Mouse (Mus musculus): ENCODE results near the gene Eng. TPM values are rescaled to one million over a fixed set of nuclear protein-coding genes. Genes with fewer than 3 reads are reported as not detected.

Gene Eng
- polyA plus RNA-seq, 1 experiment: 11.3 TPM

DNA sequence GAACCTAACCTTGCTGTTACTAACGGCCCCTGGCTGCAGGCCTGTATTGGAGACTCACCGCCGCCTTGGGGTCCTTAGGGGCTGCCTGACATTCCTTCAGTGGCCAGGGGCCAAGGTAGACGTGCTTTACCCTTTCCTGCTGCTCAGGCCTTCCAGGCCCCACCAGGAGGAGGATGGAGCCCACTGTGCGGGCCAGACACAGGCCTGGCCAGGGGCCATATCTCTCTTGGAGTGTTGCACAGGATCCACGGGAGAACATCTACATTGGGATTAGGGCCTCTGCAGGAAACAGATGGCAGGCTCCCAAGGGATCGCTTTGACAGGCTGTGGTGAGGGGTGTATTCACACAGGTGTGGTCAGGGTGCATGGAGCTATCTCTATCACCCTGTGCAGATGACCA, 3.6 kb upstream of the Eng start:
- no peak overlapping the region for H3K27ac ChIP-seq (ENCODE audit: control insufficient read depth, insufficient read depth, low read depth, low read length, poor library complexity)
- no peak overlapping the region for H3K4me3 ChIP-seq (replicated peaks; ENCODE audit: control insufficient read depth, low read depth, low read length)
- peaks cover 1% of the 10 kb centered on the region; the same call in 1 of the 2 replicates for H3K4me1 ChIP-seq (ENCODE audit: control insufficient read depth, insufficient read depth, low read length)
- 84% methylated on average over 7 of the region's 7 CpGs for WGBS
- TF ChIP-seq CTCF (IDR thresholded peaks at IDR 0.05; ENCODE audit: control insufficient read depth, insufficient read depth, low read length): no peak
- no peak for TF ChIP-seq POLR2A (IDR thresholded peaks at IDR 0.05; ENCODE audit: borderline replicate concordance, control insufficient read depth, low read depth, low read length)

DNA sequence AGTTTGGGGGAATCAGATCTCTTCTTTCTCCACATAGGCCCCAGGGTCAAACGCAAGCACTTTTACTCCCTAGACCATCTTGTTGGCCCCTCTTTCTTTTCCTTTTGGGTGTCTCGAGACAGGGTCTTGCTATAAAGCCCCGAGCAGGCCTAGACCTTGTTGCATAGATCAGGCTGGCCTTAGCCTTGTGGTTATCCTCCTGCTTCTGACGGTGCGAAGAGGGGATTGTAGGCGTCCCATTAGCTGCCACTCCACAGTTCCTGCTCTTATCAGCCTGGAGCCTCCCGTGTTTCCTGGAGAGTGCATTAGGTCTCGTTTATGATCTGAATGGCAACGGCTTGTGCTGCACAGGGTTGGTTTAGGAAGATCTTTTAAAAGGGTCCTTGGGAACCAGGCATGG, 2.3 kb upstream of the Eng start:
- peaks cover 1% of the 10 kb centered on the region; the same call in 1 of the 2 replicates for H3K4me1 ChIP-seq (ENCODE audit: control insufficient read depth, insufficient read depth, low read length)
- WGBS: 71% methylated on average over 9 of the region's 9 CpGs
- no peak overlapping the region for H3K4me3 ChIP-seq (replicated peaks; ENCODE audit: control insufficient read depth, low read depth, low read length)
- TF ChIP-seq POLR2A (IDR thresholded peaks at IDR 0.05; ENCODE audit: borderline replicate concordance, control insufficient read depth, low read depth, low read length) (no peak), CTCF (IDR thresholded peaks at IDR 0.05; ENCODE audit: control insufficient read depth, insufficient read depth, low read length) (no peak)
- H3K27ac ChIP-seq (ENCODE audit: control insufficient read depth, insufficient read depth, low read depth, low read length, poor library complexity): no peak overlapping the region

DNA sequence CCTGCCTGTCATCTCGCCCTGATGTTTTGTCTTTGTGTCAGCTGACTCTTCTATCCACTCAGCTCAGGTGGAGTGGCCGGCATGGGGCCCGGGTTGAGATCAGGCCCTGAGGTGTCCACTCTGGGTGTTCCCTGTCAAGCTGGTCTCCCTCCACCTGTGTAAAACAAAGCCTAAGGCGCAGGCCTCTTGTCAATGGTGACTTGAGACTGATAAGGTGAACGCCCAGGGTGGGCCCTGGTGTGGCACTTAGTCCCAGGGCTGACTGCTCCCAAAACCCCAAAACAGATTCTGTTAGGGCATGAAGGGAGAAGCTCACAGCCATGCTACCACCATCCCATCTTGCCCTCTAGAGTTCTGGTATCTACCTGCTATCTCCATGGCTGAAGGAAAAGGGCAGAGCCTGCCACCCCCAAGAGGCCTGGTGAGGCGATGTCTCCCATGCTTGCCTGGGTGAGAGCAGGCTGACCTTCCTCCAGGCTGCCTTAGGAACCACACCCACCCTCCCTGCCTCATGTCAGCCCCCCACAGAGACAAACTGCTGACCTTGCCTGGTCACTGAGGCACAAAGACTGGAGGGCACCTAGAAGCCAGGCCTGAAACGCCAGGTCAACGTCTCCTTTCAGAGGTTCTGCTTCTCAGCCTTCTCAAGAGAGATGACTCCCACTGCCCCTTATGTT, 1.5 kb upstream of the Eng start:
- 65% methylated on average over 8 of the region's 8 CpGs for WGBS
- peaks cover 1% of the 10 kb centered on the region; the same call in 1 of the 2 replicates for H3K4me1 ChIP-seq (ENCODE audit: control insufficient read depth, insufficient read depth, low read length)
- no peak overlapping the region for H3K4me3 ChIP-seq (replicated peaks; ENCODE audit: control insufficient read depth, low read depth, low read length)
- TF ChIP-seq POLR2A (IDR thresholded peaks at IDR 0.05; ENCODE audit: borderline replicate concordance, control insufficient read depth, low read depth, low read length) (no peak), CTCF (IDR thresholded peaks at IDR 0.05; ENCODE audit: control insufficient read depth, insufficient read depth, low read length) (no peak)
- 0 out of 2 replicates have a peak overlapping the region, but pooled peaks have one; percentile 6 for H3K27ac ChIP-seq (ENCODE audit: control insufficient read depth, insufficient read depth, low read depth, low read length, poor library complexity)

DNA sequence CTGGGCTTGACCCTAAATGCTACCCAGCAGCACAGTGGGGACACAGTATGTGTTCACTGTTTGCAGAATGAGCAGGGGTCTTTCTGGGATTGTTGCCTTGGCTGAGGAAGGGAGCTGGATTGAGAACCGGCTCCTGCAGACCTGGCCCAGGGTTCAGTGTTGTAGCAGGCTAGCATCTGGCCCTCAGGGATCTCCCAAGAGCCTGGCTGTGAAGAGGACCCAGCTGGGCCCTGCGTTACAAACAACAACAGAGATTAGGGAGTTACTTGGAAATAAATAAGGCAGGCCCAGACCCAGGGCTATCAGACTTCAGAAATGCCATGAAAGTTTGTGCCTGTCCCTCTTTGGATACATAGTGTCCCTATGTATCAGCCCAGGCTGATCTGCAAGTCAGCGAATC, 748 bp upstream of the Eng start:
- H3K4me3 ChIP-seq (replicated peaks; ENCODE audit: control insufficient read depth, low read depth, low read length): no peak overlapping the region
- peak overlapping the region; percentile 6; the same call in 1 of the 2 replicates for H3K27ac ChIP-seq (ENCODE audit: control insufficient read depth, insufficient read depth, low read depth, low read length, poor library complexity)
- H3K4me1 ChIP-seq (ENCODE audit: control insufficient read depth, insufficient read depth, low read length): peaks cover 1% of the 10 kb centered on the region; the same call in 1 of the 2 replicates
- no peak for TF ChIP-seq POLR2A (IDR thresholded peaks at IDR 0.05; ENCODE audit: borderline replicate concordance, control insufficient read depth, low read depth, low read length)
- no peak for TF ChIP-seq CTCF (IDR thresholded peaks at IDR 0.05; ENCODE audit: control insufficient read depth, insufficient read depth, low read length)
- WGBS: 73% methylated on average over 3 of the region's 3 CpGs

DNA sequence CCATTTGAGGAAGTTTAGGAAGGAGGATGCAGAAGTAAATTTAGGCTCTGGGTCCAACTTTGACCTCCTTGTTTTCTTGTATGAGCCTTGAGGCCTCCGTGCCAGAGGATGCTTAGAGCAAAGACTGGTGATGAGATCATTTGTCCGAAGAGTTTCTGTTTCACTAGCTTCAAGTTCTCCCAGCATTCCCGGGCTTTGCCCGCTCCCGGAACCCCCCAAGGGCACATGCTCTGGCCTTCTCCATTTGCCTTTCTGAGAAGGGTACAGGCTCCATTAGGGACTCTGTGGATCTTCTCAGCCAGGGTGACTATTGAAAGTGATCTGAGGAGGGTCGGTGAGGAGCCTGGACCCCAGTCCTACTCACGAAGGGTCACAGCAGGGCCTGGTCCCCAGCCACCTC, 971 bp downstream of the Eng start:
- WGBS: 13% methylated on average over 7 of the region's 7 CpGs
- H3K4me1 ChIP-seq (ENCODE audit: control insufficient read depth, insufficient read depth, low read length): peaks cover 1% of the 10 kb centered on the region; the same call in 1 of the 2 replicates
- peak overlapping the region; percentile 27; the same call in 1 of the 2 replicates for H3K27ac ChIP-seq (ENCODE audit: control insufficient read depth, insufficient read depth, low read depth, low read length, poor library complexity)
- TF ChIP-seq POLR2A (IDR thresholded peaks at IDR 0.05; ENCODE audit: borderline replicate concordance, control insufficient read depth, low read depth, low read length) (no peak), CTCF (IDR thresholded peaks at IDR 0.05; ENCODE audit: control insufficient read depth, insufficient read depth, low read length) (no peak)
- H3K4me3 ChIP-seq (replicated peaks; ENCODE audit: control insufficient read depth, low read depth, low read length): peak overlapping the region; percentile 47

DNA sequence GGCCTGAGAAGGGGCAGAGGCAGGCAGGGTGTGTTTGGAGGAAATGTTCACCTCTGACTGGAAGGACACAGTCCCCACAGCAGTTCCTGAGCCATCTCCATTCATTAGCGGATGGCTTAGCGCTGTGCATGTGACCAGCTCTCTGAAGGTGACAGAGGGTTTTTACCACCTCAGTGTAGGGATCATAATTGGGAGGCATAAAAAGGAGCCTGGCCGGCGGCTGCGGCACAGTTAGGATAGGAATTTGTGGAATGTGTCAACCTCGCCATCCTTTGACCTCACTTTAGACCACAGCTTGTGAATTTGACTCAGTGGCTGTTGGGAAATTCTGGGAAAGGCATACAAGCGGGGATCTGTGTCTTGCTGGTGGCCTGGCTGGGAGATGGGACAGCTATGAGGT, 7.4 kb downstream of the Eng start:
- Histone ChIP-seq H3K4me1 (ENCODE audit: control insufficient read depth, insufficient read depth, low read length) (peaks cover 1% of the 10 kb centered on the region; the same call in 1 of the 2 replicates), H3K27ac (ENCODE audit: control insufficient read depth, insufficient read depth, low read depth, low read length, poor library complexity) (no peak overlapping the region), H3K4me3 (replicated peaks; ENCODE audit: control insufficient read depth, low read depth, low read length) (no peak overlapping the region)
- no peak for TF ChIP-seq CTCF (IDR thresholded peaks at IDR 0.05; ENCODE audit: control insufficient read depth, insufficient read depth, low read length)
- no peak for TF ChIP-seq POLR2A (IDR thresholded peaks at IDR 0.05; ENCODE audit: borderline replicate concordance, control insufficient read depth, low read depth, low read length)
- WGBS: 85% methylated on average over 7 of the region's 7 CpGs

DNA sequence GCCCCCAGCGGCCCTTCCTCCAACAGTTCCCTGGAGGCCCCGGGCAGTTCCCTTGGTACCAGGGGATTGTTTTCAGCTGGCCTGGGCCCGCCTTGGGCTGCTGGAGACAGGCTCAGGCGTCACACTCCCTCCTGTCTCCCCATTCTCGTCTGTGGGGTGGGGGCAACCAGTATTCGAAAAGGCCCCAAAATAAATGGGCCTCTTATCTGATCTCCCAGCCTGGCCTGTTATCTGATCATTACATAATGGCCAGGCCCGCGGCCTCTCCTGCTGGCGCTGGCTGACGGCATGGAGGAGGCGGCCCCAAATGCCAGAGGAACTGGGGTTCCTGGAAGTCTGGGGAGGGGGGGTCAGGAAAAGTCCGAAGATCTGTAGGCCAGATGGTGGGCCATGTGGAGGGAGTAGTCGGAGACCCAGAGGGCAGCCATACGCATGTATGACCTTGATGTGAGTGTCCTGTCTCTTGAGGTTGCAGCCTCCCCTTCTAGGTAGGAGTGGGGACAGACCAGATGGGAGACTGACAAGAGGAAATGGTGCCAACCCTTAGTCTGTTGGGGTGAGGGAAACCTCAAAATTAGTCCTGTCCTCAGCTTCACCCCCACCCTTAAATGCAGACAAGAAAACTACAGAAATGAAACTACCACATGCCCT, 8.5 kb downstream of the Eng start:
- Histone ChIP-seq H3K27ac (ENCODE audit: control insufficient read depth, insufficient read depth, low read depth, low read length, poor library complexity) (peak overlapping the region; percentile 11), H3K4me1 (ENCODE audit: control insufficient read depth, insufficient read depth, low read length) (peaks cover 1% of the 10 kb centered on the region; the same call in 1 of the 2 replicates)

DNA sequence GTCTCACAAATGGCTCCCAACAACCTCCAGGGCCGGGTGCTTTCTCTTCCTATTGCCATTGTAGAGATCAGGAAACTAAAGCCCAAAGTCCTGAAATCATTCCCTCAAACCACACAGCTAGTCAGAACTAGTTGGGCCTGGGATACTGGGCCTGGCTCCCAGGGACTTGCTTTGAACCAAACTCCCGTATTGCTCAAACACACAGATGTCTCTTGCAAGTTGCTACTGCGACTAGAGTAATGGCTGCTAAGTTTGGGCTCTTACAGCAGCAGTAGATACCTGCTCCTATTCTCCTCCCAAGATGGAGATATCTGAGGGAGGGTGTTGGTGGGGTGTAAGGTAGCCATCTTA, 9.0 kb downstream of the Eng start:
- 57% methylated on average over 3 of the region's 3 CpGs for WGBS
- Histone ChIP-seq H3K4me3 (replicated peaks; ENCODE audit: control insufficient read depth, low read depth, low read length) (no peak overlapping the region), H3K27ac (ENCODE audit: control insufficient read depth, insufficient read depth, low read depth, low read length, poor library complexity) (peak overlapping the region; percentile 49), H3K4me1 (ENCODE audit: control insufficient read depth, insufficient read depth, low read length) (peaks cover 1% of the 10 kb centered on the region; the same call in 1 of the 2 replicates)
- no peak for TF ChIP-seq POLR2A (IDR thresholded peaks at IDR 0.05; ENCODE audit: borderline replicate concordance, control insufficient read depth, low read depth, low read length)
- no peak for TF ChIP-seq CTCF (IDR thresholded peaks at IDR 0.05; ENCODE audit: control insufficient read depth, insufficient read depth, low read length)

More for the DNA sequence above, 8.5 kb downstream of the Eng start:
- TF ChIP-seq POLR2A (IDR thresholded peaks at IDR 0.05; ENCODE audit: borderline replicate concordance, control insufficient read depth, low read depth, low read length): no peak
- no peak for TF ChIP-seq CTCF (IDR thresholded peaks at IDR 0.05; ENCODE audit: control insufficient read depth, insufficient read depth, low read length)
- 23% methylated on average over 14 of the region's 14 CpGs for WGBS
- no peak overlapping the region for H3K4me3 ChIP-seq (replicated peaks; ENCODE audit: control insufficient read depth, low read depth, low read length)
